In the genomic region with DNA sequence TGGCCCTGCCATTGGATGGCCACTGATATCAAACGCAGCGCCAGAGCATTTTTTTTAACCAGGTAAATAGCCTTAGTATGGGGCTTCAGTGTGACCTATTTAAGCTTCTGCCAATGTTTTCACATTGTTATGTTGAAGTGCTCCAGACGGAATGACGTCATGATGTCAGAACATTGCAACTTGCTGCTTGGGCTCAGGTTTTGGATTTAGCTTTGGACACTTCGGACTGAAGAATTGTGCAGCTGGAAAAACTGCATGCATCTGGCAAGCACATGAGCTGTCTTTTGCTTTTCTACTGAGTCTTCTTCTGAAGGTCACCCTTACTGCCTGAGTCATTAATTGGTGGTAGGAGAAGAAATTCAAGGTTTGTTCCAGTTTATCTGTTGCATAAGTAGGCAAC, we compare ENCODE assay signal across 8 mouse cellular contexts. TPM values are rescaled to one million over a fixed set of nuclear protein-coding genes. Genes with fewer than 3 reads are reported as not detected.
A peak's percentile ranks its signal among the peaks of the same experiment; 100 is the strongest.
DNase-seq lines count a peak whose midpoint lies in the region; ATAC-seq and TF ChIP-seq lines count a peak whose summit lies in the region.
"Had no signal": no experiment of that assay in that cellular context is flagged by ENCODE, and none has a peak within 500 bp of the region (broad histone marks: within the 10 kb centered on the region; RNA-seq: fewer than 3 reads in every experiment).

No protein-coding gene starts in this region.

- no peak for TF ChIP-seq POLR2A in thymus, adult 2 months (IDR thresholded peaks at IDR 0.05; ENCODE audit: control insufficient read depth, extremely low read depth, insufficient read depth, low read length, poor library complexity)

- DNase-seq in kidney, adult 11 months, result no peak
- DNase-seq in cerebellum, adult 9-10 months, result peak; percentile 73
- no peak for DNase-seq in forebrain, embryonic 14.5 days (ENCODE audit: low spot score)
- DNase-seq in testis, postnatal 14 days (ENCODE audit: low spot score), result no peak
- DNase-seq in thymus, adult 2 months, result no peak
- DNase-seq: left cerebral cortex, postnatal 4 days had no signal

- H3K4me3 ChIP-seq in kidney, embryonic 15.5 days (replicated peaks), result peak overlapping the region; percentile 7; the same call in 1 of the 2 replicates
- 0 out of 2 replicates have a peak overlapping the region, but pooled peaks have one; percentile 1 for H3K4me3 ChIP-seq in forebrain, embryonic 14.5 days (ENCODE audit: low read depth, low read length)
- peak overlapping the region; percentile 24 for H3K4me3 ChIP-seq in midbrain, embryonic 13.5 days (replicated peaks)
- H3K4me3 ChIP-seq in thymus, adult 2 months (ENCODE audit: control insufficient read depth, insufficient read depth, low read length), result no peak overlapping the region

- no peaks in the 10 kb centered on the region for H3K9me3 ChIP-seq in kidney, embryonic 15.5 days (replicated peaks)
- H3K9me3 ChIP-seq in forebrain, embryonic 14.5 days (replicated peaks; ENCODE audit: control insufficient read depth, low read length), result no peaks in the 10 kb centered on the region
- no peaks in the 10 kb centered on the region for H3K9me3 ChIP-seq in midbrain, embryonic 13.5 days

- peaks cover 38% of the 10 kb centered on the region for H3K36me3 ChIP-seq in kidney, embryonic 15.5 days
- peaks cover 24% of the 10 kb centered on the region; the same call in 1 of the 2 replicates for H3K36me3 ChIP-seq in forebrain, embryonic 14.5 days (ENCODE audit: control insufficient read depth, insufficient read depth, low read length)
- peaks cover 16% of the 10 kb centered on the region for H3K36me3 ChIP-seq in midbrain, embryonic 13.5 days
- H3K36me3 ChIP-seq in thymus, adult 2 months (ENCODE audit: control insufficient read depth, insufficient read depth, low read length), result peaks cover 4% of the 10 kb centered on the region; the same call in 1 of the 2 replicates

- 75% methylated on average over 5 of the region's 5 CpGs for WGBS in kidney, embryonic 15.5 days
- 85% methylated on average over 5 of the region's 5 CpGs for WGBS in forebrain, embryonic 14.5 days
- WGBS in midbrain, embryonic 13.5 days, result 90% methylated on average over 5 of the region's 5 CpGs
- WGBS in thymus, adult 2 months, result 98% methylated on average over 5 of the region's 5 CpGs

- H3K4me1 ChIP-seq in kidney, embryonic 15.5 days, result peaks cover 37% of the 10 kb centered on the region
- H3K4me1 ChIP-seq in forebrain, embryonic 14.5 days (ENCODE audit: control insufficient read depth, insufficient read depth, low read length), result peaks cover 25% of the 10 kb centered on the region
- peaks cover 60% of the 10 kb centered on the region for H3K4me1 ChIP-seq in midbrain, embryonic 13.5 days (replicated peaks)
- H3K4me1 ChIP-seq in thymus, adult 2 months (replicated peaks; ENCODE audit: control insufficient read depth, insufficient read depth, low read length), result peaks cover 7% of the 10 kb centered on the region

- H3K27me3 ChIP-seq in kidney, embryonic 15.5 days, result no peaks in the 10 kb centered on the region
- H3K27me3 ChIP-seq in forebrain, embryonic 14.5 days (replicated peaks; ENCODE audit: control insufficient read depth, insufficient read depth, low read length), result no peaks in the 10 kb centered on the region
- H3K27me3 ChIP-seq in midbrain, embryonic 13.5 days, result no peaks in the 10 kb centered on the region
- no peaks in the 10 kb centered on the region for H3K27me3 ChIP-seq in thymus, adult 2 months (ENCODE audit: control insufficient read depth, insufficient read depth, low read length)

- no peak for TF ChIP-seq CTCF in thymus, adult 2 months (IDR thresholded peaks at IDR 0.05; ENCODE audit: borderline replicate concordance, control insufficient read depth, extremely low read depth, insufficient read depth, low read length, poor library complexity)

- H3K4me2 ChIP-seq in kidney, embryonic 15.5 days, result peak overlapping the region; percentile 28; the same call in 1 of the 2 replicates
- peak overlapping the region; percentile 15; the same call in 1 of the 2 replicates for H3K4me2 ChIP-seq in forebrain, embryonic 14.5 days (ENCODE audit: low read length)
- H3K4me2 ChIP-seq in midbrain, embryonic 13.5 days (replicated peaks), result peak overlapping the region; percentile 75

- no peak overlapping the region for H3K27ac ChIP-seq in kidney, embryonic 15.5 days
- H3K27ac ChIP-seq in forebrain, embryonic 14.5 days (ENCODE audit: low read depth, low read length), result no peak overlapping the region
- no peak overlapping the region for H3K27ac ChIP-seq in midbrain, embryonic 13.5 days
- no peak overlapping the region for H3K27ac ChIP-seq in thymus, adult 2 months (ENCODE audit: control insufficient read depth, insufficient read depth, low read length)

- ATAC-seq in kidney, embryonic 15.5 days (replicated peaks; ENCODE audit: low FRiP score), result no peak
- ATAC-seq in forebrain, embryonic 14.5 days, result no peak
- no peak for ATAC-seq in midbrain, embryonic 13.5 days

- no peak overlapping the region for H3K9ac ChIP-seq in kidney, embryonic 15.5 days
- no peak overlapping the region for H3K9ac ChIP-seq in forebrain, embryonic 14.5 days (ENCODE audit: low read length)
- H3K9ac ChIP-seq in midbrain, embryonic 13.5 days (replicated peaks), result no peak overlapping the region

RNA-seq across cellular contexts. Expression of gene Cblb, which starts 3.3 kb away (rescaled TPM):
- 18.1 and 19.3 TPM in 2 replicates for polyA plus RNA-seq in kidney, embryonic 15.5 days (2015; fragmentation: Nextera tagmentation; extraction: Ambion mirVana)
- 16.8 and 19.2 TPM in 2 replicates for polyA plus RNA-seq in forebrain, embryonic 14.5 days (2014; fragmentation: Nextera tagmentation; extraction: Ambion mirVana)
- polyA plus RNA-seq in midbrain, embryonic 13.5 days (2015; fragmentation: Nextera tagmentation; extraction: Ambion mirVana), result 19.2 and 20.1 TPM in 2 replicates
- polyA plus RNA-seq in thymus, adult 2 months (2012; rRNA removed), result 22.8 TPM in 2 replicates

Comparison
In these comparisons a context has a peak if more than half of its experiments do, and no peak if none do; other contexts are left out.
1. H3K4me2 ChIP-seq: peak in every context shown above with its lines; median percentile 75 in midbrain, embryonic 13.5 days; 28 in kidney, embryonic 15.5 days; 15 in forebrain, embryonic 14.5 days.